Mouse (Mus musculus) neutrophil, adult 59 days (primary cell): Measurements from ENCODE around the gene Zmym6. TPM values are rescaled to one million over a fixed set of nuclear protein-coding genes. Genes with fewer than 3 reads are reported as not detected.

Experiments
- total RNA-seq, 2 experiments: library from RNA; stranded (reverse); gene quantifications; 1 replicate in 1 of 2; 2 replicates in 1 of 2; pipeline ENCODE4 v1.2.4; 2023

Zmym6 gene
- 1 to 10 TPM; 5.9 to 9.3 TPM for total RNA-seq

DNA sequence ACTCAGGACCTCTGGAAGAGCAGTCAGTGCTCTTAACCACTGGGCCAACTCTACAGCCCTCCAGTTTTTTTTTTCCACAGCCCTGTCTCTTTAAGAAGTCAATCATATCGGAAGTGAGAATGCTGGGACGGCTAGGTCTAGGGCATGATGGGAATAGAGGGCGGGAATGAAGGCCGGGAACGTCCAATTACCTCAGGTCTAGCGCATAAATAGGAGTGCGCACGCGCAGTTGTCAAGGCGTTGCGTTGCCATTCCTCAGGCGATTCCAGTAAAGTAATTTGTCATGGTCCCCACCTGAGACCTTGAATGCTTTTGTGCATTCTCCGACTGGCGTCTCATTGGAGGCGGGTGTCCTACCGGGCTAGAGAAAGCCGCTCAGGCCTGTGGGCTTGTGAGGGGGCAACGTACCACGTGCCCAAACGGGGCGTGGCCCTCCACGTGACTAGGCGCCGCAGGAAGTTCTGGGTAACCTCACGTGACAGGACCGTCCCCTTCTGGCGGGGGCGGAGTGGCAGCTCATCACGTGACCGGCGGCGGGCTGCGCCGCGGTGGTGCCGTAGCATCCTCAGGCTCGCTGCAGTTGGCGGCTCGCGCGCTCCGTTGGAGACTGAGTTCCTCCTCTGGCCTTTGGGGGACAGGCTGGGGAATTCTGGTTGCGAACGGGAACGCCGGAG, at the start of gene Zmym6:
Gene Zmym6 (plus strand): TSS at position 509 of the 674 bp plus-strand sequence.

DNA sequence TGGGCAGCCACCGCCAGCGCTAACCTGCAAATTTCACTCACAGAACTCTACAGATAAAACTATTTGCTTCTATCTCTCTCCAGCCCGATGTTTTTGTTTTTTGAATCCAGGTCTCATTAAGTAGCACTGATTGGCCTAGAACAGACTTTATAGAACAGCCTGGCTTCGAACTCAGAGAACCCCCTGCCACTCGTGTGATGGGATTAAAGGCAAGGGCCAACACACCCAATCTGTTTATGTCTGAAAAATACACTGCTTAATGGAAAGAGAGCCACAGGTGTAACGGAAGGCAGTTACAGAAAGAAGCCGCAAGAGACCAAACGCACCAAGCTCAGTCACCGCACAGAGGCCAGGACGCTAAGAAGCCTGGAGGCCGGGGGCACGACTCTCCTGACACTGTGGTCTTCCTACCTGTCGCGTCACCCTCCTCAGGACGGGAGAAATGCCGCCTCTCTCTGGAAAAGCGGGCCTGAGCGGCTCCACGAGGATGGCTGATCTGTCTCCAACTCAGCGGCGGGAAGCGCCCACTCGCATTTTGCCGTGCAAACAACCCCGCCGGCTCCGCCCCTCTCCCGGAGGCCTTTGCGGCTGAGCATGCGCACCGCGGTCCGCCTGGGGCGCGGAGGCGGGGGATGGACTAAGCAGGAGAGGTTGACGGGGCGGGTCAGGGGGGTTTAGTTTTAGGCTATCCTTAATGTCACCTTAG, 16.4 kb upstream of the Zmym6 start, which contains the start of gene Zmym1:
Gene Zmym1 (minus strand): TSS at position 568 of the 706 bp plus-strand sequence.

DNA sequence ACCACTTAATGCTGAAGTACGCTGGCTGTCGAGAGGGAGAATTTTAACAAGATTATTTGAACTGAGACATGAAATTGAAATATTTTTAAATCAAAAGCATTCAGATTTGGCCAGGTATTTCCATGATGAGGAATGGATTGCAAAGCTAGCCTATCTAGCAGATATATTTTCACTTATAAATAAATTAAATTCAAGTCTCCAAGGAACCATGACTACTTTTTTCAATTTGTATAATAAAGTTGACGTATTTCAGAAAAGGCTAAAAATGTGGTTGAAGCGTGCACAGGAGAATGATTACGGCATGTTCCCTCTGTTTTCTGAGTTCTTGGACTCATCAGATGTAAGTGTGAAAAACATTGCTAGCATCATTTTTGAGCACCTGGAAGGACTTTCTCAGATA, 46.2 kb downstream of the Zmym6 start, which contains the start of gene Tmem35b:
Gene Tmem35b (plus strand): TSS at position 301 of the 400 bp plus-strand sequence.

DNA sequence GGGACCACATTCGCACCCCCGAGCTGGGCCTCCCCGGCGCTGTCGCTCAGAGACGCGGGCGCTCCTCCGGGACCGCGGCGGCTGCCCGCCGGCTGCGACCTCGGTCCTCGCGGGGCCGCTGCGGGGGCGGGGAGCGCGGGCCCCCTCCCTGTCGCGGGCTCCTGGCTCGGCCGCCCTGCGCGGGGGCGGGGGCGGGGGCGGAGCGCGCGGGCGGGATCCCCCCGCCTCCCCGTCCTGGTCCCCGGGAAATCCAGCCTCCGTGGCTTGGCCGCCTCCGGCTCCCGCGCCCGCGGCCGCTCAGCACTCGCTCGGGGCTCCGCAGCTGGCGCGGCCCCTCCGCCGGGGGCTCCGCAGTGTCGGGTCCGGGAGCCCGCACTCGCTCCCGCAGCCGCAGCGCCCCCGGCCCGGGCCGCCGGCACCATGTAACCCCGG, 91.7 kb downstream of the Zmym6 start, which contains the start of gene Dlgap3:
Gene Dlgap3 (plus strand): TSS at position 291 of the 432 bp plus-strand sequence.

Other genes starting within 250 kb of the Zmym6 start
- 10 to 100 TPM; 10.3 to 12.3 TPM for gene Zmym4, start 109.2 kb upstream of the Zmym6 start, total RNA-seq
- gene Sfpq, start 56.1 kb upstream of the Zmym6 start, total RNA-seq: 100 to 1,000 TPM; 348 to 397 TPM
- gene Zmym1, start 16.2 kb upstream of the Zmym6 start, total RNA-seq: 1 to 10 TPM; 6.7 to 7.6 TPM
- gene Tmem35b, start 46.3 kb downstream of the Zmym6 start, total RNA-seq: 1 to 10 TPM; 4.7 TPM
- gene Dlgap3, start 91.8 kb downstream of the Zmym6 start, total RNA-seq: under 1 TPM in 1 of 2 experiments, not detected in 1; 0.33 TPM
- gene Smim12, start 166.4 kb downstream of the Zmym6 start, total RNA-seq: 10 to 100 TPM; 20.0 to 23.5 TPM
- gene Gja4, start 236.7 kb downstream of the Zmym6 start, total RNA-seq: not detected